Mouse (Mus musculus) c-Kit-negative CD71-positive TER-119-positive erythroid progenitor cells, embryonic 14.5 days (primary cell): Measurements from ENCODE around the gene Zfp955b.
"Not testable (repeated sequence)": the region's sequence is repeated elsewhere in the genome, so short reads cannot be mapped to it uniquely, and the experiment has no call there.

Experiments used
- DNase-seq: peaks from one replicate; pipeline ENCODE4 v3.0.0-alpha.2; 2013; ENCODE audit warnings: low read depth, low spot score

The Zfp955b gene

DNA sequence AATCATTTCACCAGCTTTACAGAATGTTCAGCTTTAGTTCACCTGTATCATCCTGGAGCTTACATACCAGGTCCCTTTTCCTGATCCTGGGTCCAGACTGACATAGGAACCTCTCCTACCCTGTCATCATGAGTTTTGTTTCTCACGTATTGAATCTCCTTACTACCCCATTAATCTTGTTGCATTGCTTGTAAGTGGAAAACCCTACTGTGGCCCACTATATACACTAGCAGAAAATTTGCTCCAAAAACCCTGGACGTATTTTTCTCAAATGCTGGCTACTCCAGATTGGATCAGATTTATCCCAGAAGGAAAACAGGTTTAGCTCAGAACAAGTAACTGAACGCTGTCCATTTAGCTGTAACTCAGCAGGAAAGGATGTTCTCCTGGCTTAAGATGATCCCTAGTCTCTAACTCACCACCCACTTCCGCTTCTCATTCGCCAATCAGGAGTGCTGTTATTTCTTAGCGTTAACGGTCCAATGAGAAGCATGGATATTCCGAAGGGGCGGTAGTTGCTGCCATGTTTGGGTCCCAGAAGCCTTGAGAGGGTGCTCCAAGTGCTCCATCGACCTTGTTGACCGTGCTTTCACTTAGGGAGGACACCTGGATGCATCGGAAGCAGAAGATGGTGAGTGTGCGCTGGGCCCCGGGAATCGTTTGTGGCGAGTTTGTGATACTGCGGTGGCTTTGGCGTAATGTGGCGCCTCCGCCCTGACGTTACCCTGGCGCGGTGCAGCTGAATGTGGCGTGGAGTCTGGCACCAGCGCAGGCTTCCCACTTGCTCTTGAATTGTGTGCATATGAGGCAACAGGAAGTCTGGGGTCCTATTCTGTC is at the start of gene Zfp955b:
Gene Zfp955b, plus strand, starts transcription at position 506 of the 837 bp plus-strand sequence.
- DNase-seq, result not testable (repeated sequence)

DNA sequence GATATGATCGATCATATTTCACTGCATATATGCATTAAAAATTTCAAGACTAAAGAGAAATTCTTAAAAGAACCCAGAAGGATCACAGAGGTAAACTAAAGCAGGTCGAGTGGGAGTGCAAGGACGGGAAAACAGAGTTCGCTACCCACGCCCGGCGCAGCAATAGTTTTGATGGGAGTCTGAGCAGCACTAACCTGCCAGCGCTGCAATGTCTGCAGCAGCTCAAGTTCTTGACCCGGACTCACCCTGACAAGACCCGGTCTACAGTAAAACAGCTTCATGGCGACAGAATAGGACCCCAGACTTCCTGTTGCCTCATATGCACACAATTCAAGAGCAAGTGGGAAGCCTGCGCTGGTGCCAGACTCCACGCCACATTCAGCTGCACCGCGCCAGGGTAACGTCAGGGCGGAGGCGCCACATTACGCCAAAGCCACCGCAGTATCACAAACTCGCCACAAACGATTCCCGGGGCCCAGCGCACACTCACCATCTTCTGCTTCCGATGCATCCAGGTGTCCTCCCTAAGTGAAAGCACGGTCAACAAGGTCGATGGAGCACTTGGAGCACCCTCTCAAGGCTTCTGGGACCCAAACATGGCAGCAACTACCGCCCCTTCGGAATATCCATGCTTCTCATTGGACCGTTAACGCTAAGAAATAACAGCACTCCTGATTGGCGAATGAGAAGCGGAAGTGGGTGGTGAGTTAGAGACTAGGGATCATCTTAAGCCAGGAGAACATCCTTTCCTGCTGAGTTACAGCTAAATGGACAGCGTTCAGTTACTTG is 34.6 kb upstream of the Zfp955b start, which contains the start of gene Zfp955a:
Gene Zfp955a, minus strand, starts transcription at position 616 of the 789 bp plus-strand sequence.
- not testable (repeated sequence) for DNase-seq

DNA sequence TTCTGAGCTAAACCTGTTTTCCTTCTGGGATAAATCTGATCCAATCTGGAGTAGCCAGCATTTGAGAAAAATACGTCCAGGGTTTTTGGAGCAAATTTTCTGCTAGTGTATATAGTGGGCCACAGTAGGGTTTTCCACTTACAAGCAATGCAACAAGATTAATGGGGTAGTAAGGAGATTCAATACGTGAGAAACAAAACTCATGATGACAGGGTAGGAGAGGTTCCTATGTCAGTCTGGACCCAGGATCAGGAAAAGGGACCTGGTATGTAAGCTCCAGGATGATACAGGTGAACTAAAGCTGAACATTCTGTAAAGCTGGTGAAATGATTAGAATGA is 34.1 kb upstream of the Zfp955b start:
- not testable (repeated sequence) for DNase-seq

DNA sequence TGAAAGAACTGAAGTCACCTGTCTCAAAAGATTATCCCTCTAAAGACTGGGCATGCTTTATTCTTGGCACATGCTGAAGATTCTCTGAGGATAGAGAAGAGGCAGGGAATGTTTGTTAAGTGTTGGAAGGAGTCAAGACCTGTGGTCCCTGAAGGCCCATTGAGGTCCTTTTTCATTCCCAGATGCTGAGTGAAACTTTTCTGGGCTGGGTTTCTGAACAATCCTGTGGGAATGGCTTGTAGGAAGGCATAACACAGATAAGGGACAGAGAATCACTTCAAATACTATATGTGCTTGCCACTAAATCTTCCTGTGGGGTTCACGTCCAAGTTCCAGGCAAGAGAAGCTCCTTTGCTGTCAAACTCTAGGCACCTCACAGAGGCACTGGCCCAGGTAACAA is 25.0 kb upstream of the Zfp955b start, which contains the start of gene Olfr63:
Gene Olfr63, plus strand, starts transcription at position 301 of the 400 bp plus-strand sequence.
- no peak for DNase-seq

DNA sequence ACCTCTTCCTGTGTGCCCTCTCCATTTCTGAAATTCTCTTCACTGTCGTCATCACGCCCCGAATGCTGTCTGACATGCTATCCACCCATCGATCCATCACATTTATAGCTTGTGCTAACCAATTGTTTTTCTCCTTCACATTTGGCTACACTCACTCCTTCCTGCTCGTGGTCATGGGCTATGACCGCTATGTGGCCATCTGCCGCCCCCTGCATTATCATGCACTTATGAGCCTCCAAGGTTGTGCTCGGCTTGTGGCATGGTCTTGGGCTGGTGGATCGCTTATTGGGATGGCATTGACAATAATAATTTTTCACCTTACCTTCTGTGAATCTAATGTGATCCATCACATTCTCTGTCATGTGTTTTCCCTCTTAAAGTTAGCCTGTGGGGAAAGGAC is 20.4 kb upstream of the Zfp955b start:
- DNase-seq, result no peak

DNA sequence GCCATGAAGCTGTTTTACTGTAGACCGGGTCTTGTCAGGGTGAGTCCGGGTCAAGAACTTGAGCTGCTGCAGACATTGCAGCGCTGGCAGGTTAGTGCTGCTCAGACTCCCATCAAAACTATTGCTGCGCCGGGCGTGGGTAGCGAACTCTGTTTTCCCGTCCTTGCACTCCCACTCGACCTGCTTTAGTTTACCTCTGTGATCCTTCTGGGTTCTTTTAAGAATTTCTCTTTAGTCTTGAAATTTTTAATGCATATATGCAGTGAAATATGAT is 469 bp downstream of the Zfp955b start:
- not testable (repeated sequence) for DNase-seq

DNA sequence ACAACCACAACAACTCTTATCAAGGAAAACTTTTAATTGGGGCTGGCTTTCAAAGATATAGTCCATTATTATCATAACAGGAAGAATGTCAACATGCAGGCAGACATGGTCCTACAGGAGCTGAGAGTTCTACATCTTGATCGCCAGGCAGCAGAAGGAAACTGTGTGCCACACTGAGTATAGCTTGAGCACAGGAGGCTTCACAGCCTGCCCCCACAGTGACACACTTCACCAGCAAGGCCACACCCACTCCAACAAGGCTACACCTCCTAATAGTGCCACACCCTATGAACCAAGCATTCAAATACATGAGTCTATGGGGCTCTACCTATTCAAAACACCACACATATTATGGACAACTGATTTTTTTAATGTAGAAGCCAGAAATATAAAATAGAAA is 63.6 kb downstream of the Zfp955b start:
- DNase-seq, result no peak
